Mouse (Mus musculus) right cerebral cortex, postnatal 36 days (tissue): ENCODE results near the gene Cfap298.

Experiments
- DNase-seq, 2 experiments: peaks; one replicate each; pipeline ENCODE4 v3.0.0; 2022; ENCODE audit warnings: low spot score in 2 of 2, mixed read lengths in 1 of 2

Gene Cfap298

GRCm38 (mm10) chr16:90934687-90935328 lies at the start of gene Cfap298:
Cfap298 (minus strand) TSS chr16:90935114.
- peak; percentile 86 to 90 for DNase-seq

- DNase-seq, result no peak
These were observed 36.1 kb upstream of the Cfap298 start for GRCm38 (mm10) chr16:90971004-90971403.

- DNase-seq, result no peak
These were observed 31.3 kb upstream of the Cfap298 start for GRCm38 (mm10) chr16:90966241-90966640.

GRCm38 (mm10) chr16:90964302-90964701 lies 29.4 kb upstream of the Cfap298 start:
- DNase-seq, result no peak

GRCm38 (mm10) chr16:90963866-90964265 lies 29.0 kb upstream of the Cfap298 start:
- DNase-seq, result no peak

GRCm38 (mm10) chr16:90963231-90963630 lies 28.3 kb upstream of the Cfap298 start:
- DNase-seq, result no peak

GRCm38 (mm10) chr16:90958301-90959085 lies 23.6 kb upstream of the Cfap298 start:
- DNase-seq, result peak; percentile 42 to 52

GRCm38 (mm10) chr16:90955494-90955893 lies 20.6 kb upstream of the Cfap298 start:
- DNase-seq, result no peak

- DNase-seq, result no peak
These were observed 18.9 kb upstream of the Cfap298 start for GRCm38 (mm10) chr16:90953770-90954169.

GRCm38 (mm10) chr16:90953147-90953546 lies 18.2 kb upstream of the Cfap298 start:
- DNase-seq, result no peak

GRCm38 (mm10) chr16:90950354-90950963 lies 15.5 kb upstream of the Cfap298 start:
- no peak for DNase-seq

- no peak for DNase-seq
These were observed 12.1 kb upstream of the Cfap298 start for GRCm38 (mm10) chr16:90946977-90947376.

GRCm38 (mm10) chr16:90941246-90941645 lies 6.3 kb upstream of the Cfap298 start:
- no peak for DNase-seq

GRCm38 (mm10) chr16:90934193-90934686 lies 674 bp downstream of the Cfap298 start:
- peak; percentile 47 to 49 for DNase-seq

- DNase-seq, result no peak
These were observed 1.3 kb downstream of the Cfap298 start for GRCm38 (mm10) chr16:90933534-90934176.

- DNase-seq, result no peak
These were observed 7.5 kb downstream of the Cfap298 start for GRCm38 (mm10) chr16:90927446-90927845.

- peak; percentile 46 to 60 for DNase-seq
These were observed 9.5 kb downstream of the Cfap298 start for GRCm38 (mm10) chr16:90925461-90925860.

GRCm38 (mm10) chr16:90924606-90925370 lies 10.1 kb downstream of the Cfap298 start:
- DNase-seq, result no peak

GRCm38 (mm10) chr16:90921471-90922159 lies 13.3 kb downstream of the Cfap298 start:
- no peak for DNase-seq

- no peak for DNase-seq
These were observed 17.8 kb downstream of the Cfap298 start for GRCm38 (mm10) chr16:90917156-90917555.

- no peak for DNase-seq
These were observed 18.9 kb downstream of the Cfap298 start for GRCm38 (mm10) chr16:90916040-90916481.
